Mouse (Mus musculus) adrenal gland, postnatal 36 days (tissue): ENCODE data around the gene Blvra. TPM values are rescaled to one million over a fixed set of nuclear protein-coding genes. Genes with fewer than 3 reads are reported as not detected.
"Not testable (repeated sequence)": the region's sequence is repeated elsewhere in the genome, so short reads cannot be mapped to it uniquely, and the experiment has no call there.

ENCODE experiments used
- DNase-seq, 2 experiments: peaks; one replicate each; pipeline ENCODE4 v3.0.0; 2021; ENCODE audit warnings: mixed read lengths in 1 of 2
- long read RNA-seq, 2 experiments: library from polyadenylated mRNA; stranded (forward); transcript quantifications; one replicate each; pipeline ENCODE4 v2.0.0; 2021; ENCODE audit warnings: borderline sequencing depth in 2 of 2
- total RNA-seq, 2 experiments: library from RNA; stranded (reverse); gene quantifications; 2 replicates each; pipeline ENCODE4 v1.2.3; 2021

Gene Blvra
- 10 to 100 TPM; 24.3 to 33.8 TPM for total RNA-seq
- long read RNA-seq, experiment 1, transcript Blvra-201 (8 exons, 1,160 nt) = major isoform, 21 of 38 reads
- long read RNA-seq, experiment 1, partial matches to known transcripts = 2 of 38 reads
- long read RNA-seq, experiment 1, other reads (novel, unspliced or antisense) = 15 of 38 reads
- long read RNA-seq, experiment 2, transcript Blvra-201 (8 exons, 1,160 nt) = major isoform, 9 of 15 reads
- long read RNA-seq, experiment 2, partial matches to known transcripts = 0 of 15 reads
- long read RNA-seq, experiment 2, other reads (novel, unspliced or antisense) = 6 of 15 reads

DNA sequence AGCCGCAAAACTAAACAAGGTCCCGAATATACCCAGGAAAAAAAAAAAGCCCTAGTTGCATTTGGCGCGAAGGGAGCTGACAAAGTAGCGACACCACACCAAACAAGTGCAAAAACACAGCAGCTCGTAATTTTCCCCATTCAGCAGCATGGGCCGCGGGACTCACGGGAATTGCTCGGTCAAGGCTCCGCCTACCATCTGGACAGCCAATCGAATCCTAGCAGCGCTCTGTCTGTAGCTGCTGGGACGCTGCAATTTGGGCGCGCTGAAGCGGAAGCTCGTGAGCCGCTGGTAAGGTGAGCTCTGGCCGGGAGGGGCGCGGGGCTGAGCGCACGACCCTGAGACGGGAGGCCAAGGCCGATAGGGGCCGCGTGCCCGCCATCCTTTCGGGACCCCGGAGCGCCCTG lies at the start of gene Blvra:
Gene Blvra, plus strand, starts transcription at position 231 of the 407 bp plus-strand sequence.
- DNase-seq = peak; percentile 93

DNA sequence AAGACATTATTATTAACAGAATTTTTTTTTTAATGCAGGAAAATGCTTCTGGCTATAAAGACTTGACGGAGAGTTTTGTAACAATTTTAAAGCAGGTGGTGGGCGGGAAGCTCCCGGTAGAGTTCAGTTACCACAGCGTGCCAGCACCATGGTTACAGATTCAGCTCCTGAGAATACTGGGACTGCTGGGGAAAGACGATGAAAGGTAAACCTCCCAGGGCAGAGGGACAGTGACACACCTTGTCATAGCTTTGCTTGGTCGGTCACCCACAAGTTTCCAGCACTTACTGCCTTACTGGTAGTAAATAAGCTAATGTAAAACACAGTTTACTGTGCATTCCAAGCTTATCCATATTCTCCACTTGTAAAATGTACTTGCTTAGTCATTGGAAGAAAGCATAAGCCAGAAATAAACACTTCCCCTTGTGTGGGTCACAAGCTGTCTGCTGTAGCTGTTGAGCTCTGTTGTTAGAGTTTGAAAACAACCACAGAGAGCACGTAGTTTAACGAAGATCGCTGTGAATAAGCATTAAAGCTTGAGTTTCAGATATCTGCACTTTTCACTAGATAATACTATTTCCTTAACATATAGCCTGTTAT lies 35.4 kb upstream of the Blvra start:
- no peak for DNase-seq

DNA sequence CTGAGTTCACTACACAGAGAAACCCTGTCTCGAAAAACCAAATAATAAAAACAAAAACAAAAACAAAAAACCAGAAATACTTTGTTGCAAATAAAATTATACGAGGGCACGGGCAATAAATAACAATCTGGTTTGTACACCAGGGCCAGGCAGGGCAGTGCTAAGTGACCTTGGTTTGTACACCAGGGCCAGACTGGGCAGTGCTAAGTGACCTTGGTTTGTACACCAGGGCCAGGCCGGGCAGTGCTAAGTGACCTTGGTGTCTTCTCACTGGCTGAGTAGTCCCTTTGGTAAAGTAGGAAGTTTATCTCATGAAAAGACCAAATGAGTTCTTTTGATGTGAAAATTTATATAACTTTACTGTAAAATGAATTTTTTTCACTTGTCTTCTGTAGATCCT lies 33.2 kb upstream of the Blvra start:
- DNase-seq = peak; percentile 81 to 84

DNA sequence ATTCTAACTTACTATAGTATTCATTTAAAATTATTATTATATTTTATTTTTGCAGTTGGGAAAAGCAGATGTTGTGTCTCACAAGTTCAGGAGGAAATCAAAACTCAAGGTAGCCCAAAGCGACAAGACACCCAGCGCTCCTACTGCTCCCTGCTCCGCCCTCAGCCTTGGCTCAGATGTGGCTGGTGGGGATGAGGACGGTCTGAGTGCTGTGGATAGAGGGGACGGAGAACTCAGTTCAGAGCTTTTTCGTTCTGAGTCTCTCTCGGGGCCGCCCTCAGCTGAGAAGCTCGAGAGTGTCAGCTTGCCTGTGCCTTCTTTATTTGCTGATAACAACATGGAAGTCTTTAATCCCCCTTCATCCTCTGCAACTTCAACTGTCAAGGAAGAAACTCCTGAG lies 9.0 kb upstream of the Blvra start:
- no peak for DNase-seq

DNA sequence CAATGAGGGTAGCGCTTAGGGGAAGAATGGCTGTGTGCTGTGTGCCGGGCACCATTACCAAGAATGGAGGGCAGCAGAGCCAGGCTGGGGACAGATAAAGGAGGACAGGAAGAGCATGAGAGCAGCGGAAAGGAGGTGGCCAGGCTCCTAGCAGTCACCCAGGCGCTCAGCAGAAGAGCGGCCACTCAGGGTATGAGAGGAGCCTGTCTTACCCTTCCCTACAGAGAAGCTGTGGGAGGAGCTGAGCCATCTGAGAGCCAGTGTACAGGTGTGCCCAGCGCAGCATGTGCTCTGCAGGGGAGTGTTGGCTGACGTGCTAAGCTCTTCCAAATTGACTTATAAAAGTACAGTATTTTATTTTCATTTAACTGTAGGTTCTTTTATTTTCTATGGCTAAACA lies 1.7 kb upstream of the Blvra start:
- DNase-seq = no peak

DNA sequence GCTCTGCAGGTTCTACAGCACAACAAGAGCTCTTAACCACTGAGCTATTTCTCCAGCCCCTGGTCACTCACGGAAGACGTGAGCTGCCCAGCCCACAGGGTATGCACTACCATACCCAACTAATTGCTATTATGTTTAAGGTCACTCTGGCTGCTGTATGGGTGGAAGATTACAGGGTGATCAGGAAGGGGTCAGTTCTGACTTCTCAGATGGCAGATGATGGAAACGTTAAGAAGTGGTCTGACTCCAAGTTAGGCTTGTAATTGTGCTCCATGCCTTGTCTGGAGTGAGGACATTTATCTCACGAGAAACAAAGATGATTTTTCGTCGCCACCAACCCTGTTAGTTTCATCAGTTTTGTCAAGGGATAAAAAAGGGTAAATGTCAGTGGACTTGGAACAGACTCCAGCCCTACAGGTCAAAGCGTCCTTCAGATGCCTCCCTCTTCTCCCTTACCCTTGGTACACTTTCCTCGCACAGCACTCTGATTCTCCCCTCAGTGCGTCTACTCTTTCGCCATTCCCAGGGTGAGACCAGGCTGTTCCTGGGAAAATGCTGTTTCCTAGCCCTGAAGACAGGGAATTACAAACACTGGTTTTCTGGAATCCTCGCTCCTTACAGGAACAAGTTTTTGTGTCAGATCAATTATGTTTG lies 557 bp upstream of the Blvra start:
- no peak for DNase-seq

DNA sequence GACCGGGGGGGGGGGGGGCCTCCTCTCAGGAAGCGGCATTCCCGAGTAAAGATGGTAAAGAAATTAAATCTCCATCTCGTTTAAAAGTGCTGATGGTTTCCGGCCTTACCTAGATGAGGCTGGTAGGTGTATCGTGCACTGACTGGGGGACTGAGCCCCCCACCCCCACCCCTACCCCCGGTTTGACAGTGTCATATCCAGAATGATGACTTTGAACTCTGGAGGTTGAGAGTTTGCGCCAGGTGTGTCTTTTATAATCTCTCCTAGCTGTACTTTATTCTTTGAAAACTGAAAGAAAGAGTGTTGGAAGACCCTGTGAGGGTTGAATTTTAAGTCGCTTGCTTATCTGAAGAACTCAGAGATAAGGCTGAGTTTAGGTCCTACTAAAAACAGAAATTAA lies 414 bp downstream of the Blvra start:
- no peak for DNase-seq

DNA sequence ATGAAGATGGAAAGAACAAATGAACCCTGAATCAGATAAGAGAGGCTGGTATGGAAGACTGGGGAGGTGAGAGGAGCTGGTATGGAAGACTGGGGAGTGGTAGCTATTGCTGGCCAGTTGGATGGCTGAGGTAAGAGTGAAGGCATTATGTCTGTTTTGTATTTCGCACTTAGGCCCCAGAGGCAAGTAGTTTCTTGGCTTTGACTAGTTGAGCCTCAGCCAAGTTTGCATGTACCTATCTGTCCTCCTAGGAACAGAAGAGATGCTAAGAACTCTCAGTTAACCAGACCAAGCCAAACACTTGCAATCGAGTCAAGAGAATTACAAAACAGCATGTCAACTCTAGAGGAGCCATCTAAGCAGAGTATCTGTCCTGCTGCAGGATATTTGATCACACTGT lies 3.7 kb downstream of the Blvra start:
- no peak for DNase-seq

DNA sequence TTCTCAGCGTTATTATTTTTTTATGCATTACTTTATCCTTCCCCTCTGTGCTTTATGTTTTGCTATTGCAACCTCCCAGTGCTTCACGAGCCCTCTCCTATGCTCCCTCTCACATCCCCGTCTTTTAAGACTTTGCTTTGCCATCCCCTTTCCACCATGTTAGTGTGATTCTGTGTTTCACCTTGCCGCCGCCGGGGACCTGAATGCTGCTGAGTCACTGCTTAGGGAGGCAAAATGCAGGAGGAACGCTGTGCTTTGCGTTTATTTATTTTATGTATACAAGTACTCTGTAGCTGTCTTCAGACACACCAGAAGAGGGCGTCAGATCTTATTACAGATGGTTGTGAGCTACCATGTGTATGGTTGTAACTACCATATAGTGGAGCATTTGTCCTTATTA lies 7.1 kb downstream of the Blvra start:
- DNase-seq = no peak

DNA sequence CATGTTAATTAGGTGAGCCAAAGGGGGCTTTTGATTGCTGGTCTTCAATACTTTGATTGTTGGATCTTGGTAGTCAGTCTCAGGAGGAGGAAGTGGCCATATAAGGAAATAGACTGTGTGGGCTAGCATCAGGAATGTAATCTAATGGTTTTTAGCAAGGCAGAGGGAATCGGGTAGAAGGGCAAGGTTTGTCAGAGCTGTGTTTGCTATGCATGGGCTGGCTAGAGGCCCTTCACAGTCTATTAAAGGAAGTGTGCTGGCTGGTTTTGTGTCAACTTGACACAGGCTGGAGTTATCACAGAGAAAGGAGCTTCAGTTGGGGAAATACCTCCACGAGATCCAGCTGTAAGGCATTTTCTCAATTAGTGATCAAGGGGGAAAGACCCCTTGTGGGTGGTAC lies 8.6 kb downstream of the Blvra start:
- DNase-seq = not testable (repeated sequence)

DNA sequence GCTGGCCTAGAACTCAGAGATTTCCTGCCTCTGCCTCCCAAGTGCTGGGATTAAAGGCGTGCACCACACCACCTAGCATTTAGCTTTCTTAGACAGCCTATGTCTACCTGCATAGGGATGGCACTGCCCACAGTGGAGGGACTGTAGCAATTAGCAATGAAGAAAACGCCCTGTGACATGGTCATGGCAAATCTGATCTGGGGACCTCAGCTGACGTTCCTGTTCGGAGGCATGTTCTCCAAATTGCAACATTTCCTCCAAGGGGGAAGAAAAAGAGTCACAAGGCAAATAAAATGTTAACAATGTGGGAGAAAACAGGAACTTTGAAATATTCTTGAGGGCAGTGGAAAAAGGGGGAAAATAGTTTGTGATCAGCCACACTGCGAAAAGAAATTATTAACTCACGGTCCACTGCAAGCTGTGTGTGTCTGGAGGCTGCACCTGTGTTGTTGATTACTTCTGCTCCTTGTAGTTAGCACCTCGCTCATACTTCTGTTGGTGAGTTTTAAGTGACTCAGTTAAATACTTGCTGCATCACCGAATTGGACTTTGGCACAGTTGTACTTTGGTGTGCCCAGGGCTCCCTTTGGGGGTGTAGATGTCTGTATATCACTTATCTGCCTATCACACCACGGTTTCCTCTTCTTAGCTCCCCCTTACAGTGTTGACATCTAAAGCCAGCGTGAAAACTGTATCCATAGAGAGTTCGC lies 9.6 kb downstream of the Blvra start:
- no peak for DNase-seq

DNA sequence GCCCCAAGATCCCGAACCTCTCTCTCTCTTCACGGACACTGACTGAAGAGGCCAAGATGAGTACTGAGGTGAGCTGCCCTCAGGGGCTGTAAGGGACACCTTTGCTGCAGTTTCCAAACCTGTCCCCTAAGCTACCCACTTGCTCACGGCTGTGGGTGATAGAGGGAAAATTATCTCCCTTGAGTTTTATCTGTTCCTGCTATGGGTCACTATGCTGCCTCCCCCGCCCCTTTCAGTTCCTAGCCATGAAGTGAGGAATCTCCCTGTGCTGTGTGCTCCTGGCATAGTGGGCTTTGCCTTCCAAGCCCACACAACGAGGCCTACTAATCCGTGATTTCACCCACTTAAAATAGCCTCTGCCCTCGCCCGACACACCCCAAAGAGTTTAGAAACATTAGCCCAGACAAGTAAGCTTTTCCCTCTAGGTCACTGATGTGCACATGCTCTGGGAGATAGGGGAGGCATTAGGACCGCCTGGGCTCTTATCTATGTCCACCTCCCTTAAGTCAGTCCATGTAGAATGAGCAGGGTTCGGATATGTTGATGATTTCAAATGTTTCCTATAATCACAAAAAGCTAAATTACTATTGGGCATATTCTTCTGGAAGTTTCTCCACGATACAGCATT lies 10.2 kb downstream of the Blvra start:
- DNase-seq = no peak

DNA sequence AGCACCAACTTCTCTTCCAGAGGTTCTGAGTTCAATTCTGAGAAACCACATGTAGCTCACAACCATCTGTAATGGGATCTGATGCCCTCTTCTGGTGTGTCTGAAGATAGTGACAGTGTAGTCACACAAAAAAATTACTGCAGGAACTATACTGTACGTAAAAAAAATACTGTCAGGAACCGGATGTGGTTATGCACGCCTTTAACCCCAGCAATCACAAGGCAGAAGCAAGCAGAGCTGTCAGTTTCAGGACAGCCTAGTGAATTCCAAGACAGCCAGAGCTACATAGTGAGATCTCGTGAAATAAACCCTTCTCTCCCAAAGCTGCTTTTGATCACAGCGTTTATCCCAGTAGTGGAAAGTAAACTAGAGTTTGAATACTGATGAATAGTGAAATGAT lies 15.8 kb downstream of the Blvra start:
- DNase-seq = no peak

DNA sequence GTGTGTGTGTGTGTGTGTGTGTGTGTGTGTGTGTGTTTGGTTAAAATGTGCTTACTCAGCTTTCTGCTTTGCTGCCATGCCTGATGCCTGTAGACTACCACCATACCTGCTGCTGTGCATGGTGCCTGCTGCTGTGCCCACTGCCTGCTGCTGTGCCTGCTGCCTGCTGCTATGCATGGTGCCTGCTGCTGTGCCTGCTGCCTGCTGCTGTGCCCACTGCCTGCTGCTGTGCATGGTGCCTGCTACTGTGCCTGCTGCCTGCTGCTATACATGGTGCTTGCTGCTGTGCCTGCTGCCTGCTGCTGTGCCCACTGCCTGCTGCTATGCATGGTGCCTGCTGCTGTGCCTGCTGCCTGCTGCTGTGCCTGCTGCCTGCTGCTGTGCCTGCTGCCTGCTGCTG lies 19.7 kb downstream of the Blvra start:
- not testable (repeated sequence) for DNase-seq

DNA sequence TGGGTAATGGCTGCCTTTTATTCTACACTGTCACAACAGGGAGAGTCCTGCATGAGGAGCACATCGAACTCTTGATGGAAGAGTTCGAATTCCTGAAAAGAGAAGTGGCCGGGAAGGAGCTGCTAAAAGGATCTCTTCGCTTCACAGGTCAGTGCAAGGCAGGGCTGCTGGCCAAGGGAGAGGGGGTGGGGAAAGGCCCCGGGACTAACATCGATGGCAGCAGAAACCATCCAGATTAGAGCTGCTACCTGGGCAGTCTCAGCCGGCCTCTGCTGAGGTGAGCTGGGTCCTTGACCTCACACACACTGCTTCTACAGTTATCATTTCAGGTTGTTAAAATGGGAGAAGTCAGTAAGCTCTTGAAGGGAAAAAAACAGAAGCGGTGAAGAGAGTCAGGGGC lies 21.5 kb downstream of the Blvra start:
- no peak for DNase-seq

DNA sequence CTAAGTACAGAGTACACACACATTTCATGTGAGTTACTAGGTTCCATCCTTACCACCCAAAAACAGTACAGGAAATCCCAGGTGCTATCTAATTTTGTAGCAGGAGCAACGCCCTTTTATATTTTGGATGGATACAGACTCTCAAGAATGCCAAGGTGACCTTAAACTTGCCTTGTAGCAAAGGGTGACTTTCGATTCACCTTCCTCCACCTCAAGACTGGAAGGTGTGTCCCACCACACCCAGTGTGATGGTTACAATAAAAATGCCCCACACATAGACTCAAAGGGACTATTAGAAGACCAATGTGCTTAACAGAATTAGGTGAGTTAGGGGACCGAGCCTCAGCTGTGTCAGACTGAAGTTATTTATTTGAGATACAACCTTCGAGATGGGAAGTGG lies 38.5 kb downstream of the Blvra start:
- DNase-seq = no peak

DNA sequence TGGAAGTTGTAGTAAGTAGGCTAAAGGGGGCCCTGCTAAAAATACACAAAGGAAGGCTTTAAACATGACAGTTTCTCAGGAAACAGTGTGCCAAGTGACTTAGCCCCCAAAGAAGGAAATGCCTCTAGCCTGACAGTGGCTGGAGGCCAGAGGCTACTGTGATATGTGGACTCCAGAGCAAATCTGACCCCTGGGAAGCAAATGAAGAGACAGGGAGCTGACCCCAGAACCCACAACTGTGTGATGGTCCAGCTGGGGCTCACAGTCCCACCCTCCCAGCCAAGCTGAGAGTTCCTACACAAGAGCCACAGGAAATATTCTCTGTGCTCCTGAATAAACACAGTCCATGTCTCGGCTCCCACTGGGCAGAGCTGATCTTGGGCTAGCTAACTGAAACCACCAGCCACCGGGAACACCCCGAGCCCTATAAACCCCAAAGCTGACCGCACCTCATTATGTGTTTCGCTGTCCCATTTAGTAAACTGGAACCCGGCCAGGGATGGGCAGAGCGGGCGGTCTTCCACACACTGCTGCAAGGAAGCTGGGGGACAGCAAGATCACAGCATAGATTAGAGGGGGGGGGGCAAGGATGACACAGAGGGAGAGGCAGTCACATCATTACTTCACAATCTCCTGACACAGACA lies 51.2 kb downstream of the Blvra start:
- peak; percentile 18 to 40 for DNase-seq

DNA sequence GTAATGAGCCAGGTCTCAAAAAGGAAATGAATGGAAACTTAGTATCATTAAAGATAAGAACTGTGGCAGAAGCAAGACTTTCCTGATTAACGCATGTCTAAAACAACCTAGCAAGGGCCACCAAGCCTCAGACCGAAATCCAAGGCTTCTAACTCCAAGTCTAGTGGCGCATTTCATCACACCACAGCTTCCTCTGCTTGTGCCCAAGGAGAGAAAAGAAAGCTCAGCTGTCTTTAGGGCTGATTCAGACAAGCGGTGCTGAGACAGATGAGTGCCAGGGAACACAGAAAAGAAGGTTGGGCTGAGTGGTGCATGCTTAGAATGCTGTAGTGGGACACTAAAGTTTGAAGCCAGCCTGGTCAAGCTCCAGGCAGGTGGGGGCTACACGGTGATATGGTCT lies 58.5 kb downstream of the Blvra start:
- no peak for DNase-seq

DNA sequence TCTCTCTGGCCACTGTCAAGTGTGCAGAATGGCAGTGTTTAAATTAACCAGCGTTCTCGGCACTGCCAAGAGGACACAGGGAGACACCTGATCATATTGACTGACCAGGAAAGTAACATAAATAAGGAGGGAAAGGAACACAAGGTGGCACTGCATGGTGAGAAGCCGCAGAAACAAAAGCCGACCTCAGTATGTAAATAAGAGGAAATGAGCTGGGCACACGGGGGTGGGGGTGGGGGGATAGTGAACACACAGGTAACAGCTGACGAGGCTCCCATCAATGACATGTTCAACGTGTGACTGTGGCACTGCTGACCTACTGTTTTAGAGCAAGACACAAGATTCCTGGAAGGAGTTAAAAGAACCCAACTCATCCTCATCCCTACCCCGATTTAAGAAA lies 60.9 kb downstream of the Blvra start:
- no peak for DNase-seq

DNA sequence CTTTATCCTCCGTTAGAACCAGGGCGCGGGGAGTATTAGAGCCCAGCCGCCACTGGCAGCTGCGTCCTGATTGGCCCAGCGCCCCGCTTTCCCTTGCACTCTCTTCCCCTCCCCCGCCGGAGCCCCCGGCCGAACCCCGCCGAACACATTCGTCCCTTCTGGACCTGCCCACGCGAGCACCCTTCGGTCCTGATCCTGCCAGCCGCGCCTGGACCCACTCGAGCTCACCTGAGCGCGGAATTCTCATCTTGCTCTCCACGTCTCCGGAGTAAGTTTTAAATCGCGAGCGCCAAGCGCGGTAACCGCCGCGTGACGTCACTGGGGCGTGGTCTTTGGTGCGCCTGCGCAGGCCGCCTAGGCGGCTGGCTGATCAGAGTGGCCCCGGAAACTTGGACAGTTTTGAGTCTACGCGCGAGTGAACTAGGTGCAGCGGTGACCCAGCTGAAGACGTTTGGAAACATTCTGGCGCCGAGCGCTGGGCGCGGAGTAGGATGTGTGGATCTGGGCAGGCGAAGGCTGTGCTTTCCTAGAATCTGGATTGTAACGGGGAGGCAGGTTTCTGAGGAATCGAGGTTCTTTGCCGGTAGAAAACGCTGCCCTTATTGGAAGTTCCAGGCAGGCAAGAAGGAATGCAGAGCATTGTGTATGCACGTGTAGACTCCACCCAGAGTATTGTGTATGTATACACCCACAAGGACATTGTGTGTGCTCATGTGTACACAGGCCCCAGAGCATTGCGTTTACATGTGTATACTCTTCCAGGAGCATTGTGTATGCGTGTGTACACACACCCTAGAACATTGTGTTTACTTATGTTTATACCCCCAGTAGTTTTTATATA lies 63.4 kb downstream of the Blvra start, which contains the start of gene Ncaph:
Gene Ncaph, minus strand, starts transcription at position 334 of the 841 bp plus-strand sequence.
- peak; percentile 95 to 96 for DNase-seq

DNA sequence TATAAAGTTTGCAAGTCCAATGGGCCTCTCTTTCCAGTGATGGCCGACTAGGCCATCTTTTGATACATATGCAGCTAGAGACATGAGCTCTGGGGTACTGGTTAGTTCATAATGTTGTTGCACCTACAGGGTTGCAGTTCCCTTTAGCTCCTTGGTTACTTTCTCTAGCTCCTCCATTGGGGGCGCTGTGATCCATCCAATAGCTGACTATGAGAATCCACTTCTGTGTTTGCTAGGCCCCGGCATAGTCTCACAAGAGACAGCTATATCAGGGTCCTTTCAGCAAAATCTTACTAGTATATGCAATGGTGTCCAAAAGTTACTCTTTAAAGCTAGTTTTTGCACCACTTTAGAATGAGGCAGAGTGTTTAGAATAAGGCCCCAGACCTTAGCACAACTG lies 64.8 kb downstream of the Blvra start:
- DNase-seq = not testable (repeated sequence)
